Mouse (Mus musculus) heart, postnatal 0 days (tissue): ENCODE data around the gene Ap1m1. TPM values are rescaled to one million over a fixed set of nuclear protein-coding genes. Genes with fewer than 3 reads are reported as not detected.

Experiments used
- ATAC-seq: fragments of 200-750 bp; cut with Nextera tagmentation; 2 replicates; pipeline ENCODE4 v1.8.0; 2017; ENCODE audit warnings: low read depth, moderate number of reproducible peaks, moderate library complexity; ENCODE audit not compliant: insufficient read depth
- DNase-seq: peaks from one replicate; pipeline ENCODE4 v3.0.0-alpha.2; 2016; ENCODE audit warnings: low spot score
- H3K27ac ChIP-seq: fragments of 300-500 bp; sonication (generic); 2 replicates; pipeline ENCODE4 v1.5.1; 2014; ENCODE audit warnings: low read depth, mild to moderate bottlenecking
- H3K27me3 ChIP-seq: fragments of 300-500 bp; sonication (generic); 2 replicates; pipeline ENCODE4 v1.6.1; 2014; ENCODE audit warnings: low read length, mixed read lengths; ENCODE audit not compliant: control insufficient read depth, insufficient read depth
- H3K36me3 ChIP-seq: fragments of 300-500 bp; sonication (generic); replicated peaks from 2 replicates; pipeline ENCODE4 v1.6.1; 2014; ENCODE audit warnings: low read length, mixed read lengths; ENCODE audit not compliant: control insufficient read depth, insufficient read depth
- H3K4me1 ChIP-seq: fragments of 300-500 bp; sonication (generic); 2 replicates; pipeline ENCODE4 v1.6.1; 2014; ENCODE audit warnings: antibody characterized with exemption; ENCODE audit not compliant: control insufficient read depth, insufficient read depth
- H3K4me2 ChIP-seq: fragments of 300-500 bp; sonication (generic); 2 replicates; pipeline ENCODE4 v1.6.1; 2014; ENCODE audit warnings: low read depth, mild to moderate bottlenecking, low read length, moderate library complexity
- H3K4me3 ChIP-seq: fragments of 300-500 bp; sonication (generic); 2 replicates; pipeline ENCODE4 v1.5.1; 2014; ENCODE audit warnings: low read depth, low read length
- H3K9ac ChIP-seq: fragments of 300-500 bp; sonication (generic); replicated peaks from 2 replicates; pipeline ENCODE4 v1.6.1; 2014; ENCODE audit warnings: low read depth, low read length, mixed read lengths
- H3K9me3 ChIP-seq: fragments of 300-500 bp; sonication (generic); replicated peaks from 2 replicates; pipeline ENCODE4 v1.6.1; 2016; ENCODE audit warnings: low read length; ENCODE audit not compliant: control insufficient read depth
- CTCF ChIP-seq: IDR thresholded peaks from 2 replicates; pipeline ENCODE4 v1.5.1; 2016; ENCODE audit warnings: antibody characterized with exemption, control low read depth, low read depth
- EP300 ChIP-seq: IDR thresholded peaks from 2 replicates; pipeline ENCODE4 v1.6.1; 2016; ENCODE audit warnings: antibody characterized with exemption, low read depth
- WGBS: fragments of 180-500 bp; shearing (Covaris S2); extraction: QIAGEN DNeasy Blood & Tissue Kit; methylation state at CpG from one replicate; pipeline ENCODE4 v1.1.7; 2014; 5-methylcytosine and 5-hydroxymethylcytosine counted together
- polyA plus RNA-seq: library from polyadenylated mRNA; unstranded; fragments of >200 nt; fragmentation: Nextera tagmentation; extraction: Ambion mirVana; gene quantifications from 2 replicates; pipeline ENCODE4 v1.2.1, GENCODE M21; 2015
- total RNA-seq: library from RNA; depleted of rRNA; stranded (reverse); fragments of >200 nt; gene quantifications from 2 replicates; pipeline ENCODE4 v1.2.3, GENCODE M21; 2014; ENCODE audit warnings: low replicate concordance

Gene Ap1m1
- total and polyA plus RNA-seq, 2 experiments from 2014 or later, result 36.1 to 83.4 TPM

GRCm38 (mm10) chr8:72277244-72277643 is 37.4 kb downstream of the Ap1m1 start:
- H3K4me1 ChIP-seq, result peaks cover 5% of the 10 kb centered on the region; the same call in 1 of the 2 replicates
- no peaks in the 10 kb centered on the region for H3K9me3 ChIP-seq
- no peak overlapping the region for H3K4me2 ChIP-seq
- no peaks in the 10 kb centered on the region for H3K36me3 ChIP-seq
- ATAC-seq (no peak), DNase-seq (no peak)
- H3K27me3 ChIP-seq, result no peaks in the 10 kb centered on the region
- no peak overlapping the region for H3K9ac ChIP-seq
- no peak overlapping the region for H3K4me3 ChIP-seq
- WGBS, result 44% methylated on average over 3 of the region's 3 CpGs
- no peak for TF ChIP-seq CTCF
- no peak overlapping the region for H3K27ac ChIP-seq

DNA sequence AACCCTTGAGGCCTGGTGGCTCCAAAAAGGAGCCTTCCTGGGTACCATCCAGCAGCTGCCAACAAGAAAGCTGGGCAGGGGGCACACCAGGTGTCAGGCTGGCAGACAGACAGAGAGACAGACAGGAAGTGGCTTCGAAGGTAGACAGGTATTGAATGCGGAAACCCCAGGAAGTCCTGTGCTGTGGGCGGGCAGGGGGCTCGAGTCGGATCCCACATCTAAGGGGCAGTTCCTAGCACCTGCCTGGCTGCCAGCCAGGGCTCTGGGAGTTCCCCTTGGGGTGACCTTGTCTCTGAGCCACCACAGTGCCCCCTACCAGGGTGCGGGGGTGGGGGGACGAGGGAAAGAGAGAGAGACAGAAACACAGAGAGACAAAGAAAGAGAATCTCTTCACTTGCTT is 39.3 kb downstream of the Ap1m1 start:
- no peak overlapping the region for H3K4me2 ChIP-seq
- no peaks in the 10 kb centered on the region for H3K9me3 ChIP-seq
- peaks cover 5% of the 10 kb centered on the region; the same call in 1 of the 2 replicates for H3K4me1 ChIP-seq
- DNase-seq (no peak), ATAC-seq (no peak)
- TF ChIP-seq EP300 (no peak), CTCF (no peak)
- H3K36me3 ChIP-seq, result no peaks in the 10 kb centered on the region
- 77% methylated on average over 7 of the region's 7 CpGs for whole genome bisulfite sequencing
- H3K9ac ChIP-seq, result no peak overlapping the region
- H3K4me3 ChIP-seq, result no peak overlapping the region
- no peaks in the 10 kb centered on the region for H3K27me3 ChIP-seq
- H3K27ac ChIP-seq, result no peak overlapping the region

- Histone ChIP-seq H3K27me3 (no peaks in the 10 kb centered on the region), H3K27ac (peak overlapping the region; percentile 72), H3K9ac (no peak overlapping the region), H3K9me3 (no peaks in the 10 kb centered on the region), H3K4me1 (peaks cover 5% of the 10 kb centered on the region; the same call in 1 of the 2 replicates), H3K36me3 (no peaks in the 10 kb centered on the region), H3K4me3 (no peak overlapping the region), H3K4me2 (no peak overlapping the region)
- TF ChIP-seq EP300 (peak; percentile 78), CTCF (no peak)
- WGBS, result 16% methylated on average over 3 of the region's 3 CpGs
- peak; percentile 67 for ATAC-seq
- DNase-seq, result peak; percentile 40
Measured at GRCm38 (mm10) chr8:72281634-72282033, 41.8 kb downstream of the Ap1m1 start.

DNA sequence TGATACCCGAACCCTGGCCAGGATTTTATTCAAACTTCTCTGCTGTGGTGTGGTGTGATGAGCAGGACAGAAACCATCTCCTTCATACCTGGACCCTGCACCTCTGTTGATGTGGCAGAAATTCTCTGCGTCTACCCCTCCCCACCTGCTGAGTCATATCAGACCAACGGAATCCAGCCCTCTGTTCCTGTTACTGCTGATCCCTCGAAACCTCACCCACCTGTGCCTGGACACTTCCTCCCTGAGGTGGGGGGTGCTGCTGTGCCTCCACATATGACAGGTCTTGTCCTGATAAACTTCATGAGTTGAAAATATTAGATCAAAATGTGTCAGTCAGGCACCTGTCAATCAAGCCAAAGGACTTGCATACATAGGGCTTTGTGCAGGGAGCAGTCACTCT is 45.5 kb downstream of the Ap1m1 start:
- DNase-seq (no peak), ATAC-seq (no peak)
- 52% methylated on average over 4 of the region's 4 CpGs for WGBS
- Histone ChIP-seq H3K4me3 (no peak overlapping the region), H3K27me3 (no peaks in the 10 kb centered on the region), H3K27ac (no peak overlapping the region), H3K36me3 (no peaks in the 10 kb centered on the region), H3K9ac (no peak overlapping the region), H3K9me3 (no peaks in the 10 kb centered on the region), H3K4me1 (no peaks in the 10 kb centered on the region), H3K4me2 (no peak overlapping the region)
- TF ChIP-seq EP300 (no peak), CTCF (no peak)

- H3K9ac ChIP-seq, result no peak overlapping the region
- H3K9me3 ChIP-seq, result no peaks in the 10 kb centered on the region
- H3K4me2 ChIP-seq, result no peak overlapping the region
- ATAC-seq (no peak), DNase-seq (no peak)
- no peaks in the 10 kb centered on the region for H3K36me3 ChIP-seq
- H3K4me1 ChIP-seq, result peaks cover under 1% of the 10 kb centered on the region; the same call in 1 of the 2 replicates
- TF ChIP-seq EP300 (no peak), CTCF (no peak)
- no peaks in the 10 kb centered on the region for H3K27me3 ChIP-seq
- H3K27ac ChIP-seq, result no peak overlapping the region
- H3K4me3 ChIP-seq, result no peak overlapping the region
Measured at GRCm38 (mm10) chr8:72289051-72289450, 49.2 kb downstream of the Ap1m1 start.

- Histone ChIP-seq H3K36me3 (no peaks in the 10 kb centered on the region), H3K4me1 (peaks cover 15% of the 10 kb centered on the region), H3K9me3 (no peaks in the 10 kb centered on the region), H3K4me2 (no peak overlapping the region), H3K27me3 (no peaks in the 10 kb centered on the region), H3K4me3 (no peak overlapping the region), H3K27ac (no peak overlapping the region), H3K9ac (no peak overlapping the region)
- TF ChIP-seq CTCF (no peak), EP300 (no peak)
- DNase-seq (no peak), ATAC-seq (no peak)
- 64% methylated on average over 2 of the region's 2 CpGs for WGBS
Measured at GRCm38 (mm10) chr8:72291104-72291503, 51.3 kb downstream of the Ap1m1 start.
